Mouse (Mus musculus): ENCODE data around the gene Trappc11.

Trappc11 gene

GRCm38 (mm10) chr8:47533344-47534125 is at the start of gene Trappc11, which contains the start of gene Rwdd4a:
Gene Trappc11, minus strand, starts transcription at chr8:47533470.
Gene Rwdd4a, plus strand, starts transcription at chr8:47533664.
- DNase-seq = peak; percentile 90

- DNase-seq = no peak
Observed at GRCm38 (mm10) chr8:47581454-47581853, 48.2 kb upstream of the Trappc11 start.

- no peak for DNase-seq
Observed at GRCm38 (mm10) chr8:47573482-47573881, 40.2 kb upstream of the Trappc11 start.

- no peak for DNase-seq
Observed at GRCm38 (mm10) chr8:47570161-47570560, 36.9 kb upstream of the Trappc11 start.

- no peak for DNase-seq
Observed at GRCm38 (mm10) chr8:47568098-47568497, 34.8 kb upstream of the Trappc11 start.

GRCm38 (mm10) chr8:47566551-47566950 is 33.3 kb upstream of the Trappc11 start:
- no peak for DNase-seq

GRCm38 (mm10) chr8:47560801-47561200 is 27.5 kb upstream of the Trappc11 start:
- DNase-seq = no peak

- DNase-seq = no peak
Observed at GRCm38 (mm10) chr8:47558274-47558673, 25.0 kb upstream of the Trappc11 start.

- no peak for DNase-seq
Observed at GRCm38 (mm10) chr8:47556446-47556845, 23.2 kb upstream of the Trappc11 start.

GRCm38 (mm10) chr8:47553613-47554012 is 20.3 kb upstream of the Trappc11 start:
- no peak for DNase-seq

- DNase-seq = no peak
Observed at GRCm38 (mm10) chr8:47547102-47547501, 13.8 kb upstream of the Trappc11 start.

- DNase-seq = peak; percentile 8
Observed at GRCm38 (mm10) chr8:47544094-47544493, 10.8 kb upstream of the Trappc11 start.

GRCm38 (mm10) chr8:47542746-47543145 is 9.5 kb upstream of the Trappc11 start:
- no peak for DNase-seq

GRCm38 (mm10) chr8:47538323-47538722 is 5.1 kb upstream of the Trappc11 start:
- DNase-seq = no peak

- DNase-seq = no peak
Observed at GRCm38 (mm10) chr8:47528094-47528493, 5.2 kb downstream of the Trappc11 start.

GRCm38 (mm10) chr8:47513601-47514000 is 19.7 kb downstream of the Trappc11 start:
- no peak for DNase-seq

- no peak for DNase-seq
Observed at GRCm38 (mm10) chr8:47510930-47511329, 22.3 kb downstream of the Trappc11 start.

GRCm38 (mm10) chr8:47505431-47505830 is 27.8 kb downstream of the Trappc11 start:
- DNase-seq = no peak

GRCm38 (mm10) chr8:47502546-47502945 is 30.7 kb downstream of the Trappc11 start:
- no peak for DNase-seq

GRCm38 (mm10) chr8:47501994-47502393 is 31.3 kb downstream of the Trappc11 start:
- DNase-seq = no peak

GRCm38 (mm10) chr8:47495428-47495827 is 37.8 kb downstream of the Trappc11 start:
- DNase-seq = no peak

GRCm38 (mm10) chr8:47494602-47495153 is 38.6 kb downstream of the Trappc11 start:
- DNase-seq = no peak

GRCm38 (mm10) chr8:47493106-47493505 is 40.2 kb downstream of the Trappc11 start:
- DNase-seq = no peak

- no peak for DNase-seq
Observed at GRCm38 (mm10) chr8:47487231-47487630, 46.0 kb downstream of the Trappc11 start.

All from thymus, postnatal 25 days (tissue).